Mouse (Mus musculus): Measurements from ENCODE around the gene Map1a. TPM values are rescaled to one million over a fixed set of nuclear protein-coding genes. Genes with fewer than 3 reads are reported as not detected.
A peak's percentile ranks its signal among the peaks of the same experiment; 100 is the strongest.

The Map1a gene
- polyA plus RNA-seq, 1 experiment from 2014 or later, result 13.3 TPM

DNA sequence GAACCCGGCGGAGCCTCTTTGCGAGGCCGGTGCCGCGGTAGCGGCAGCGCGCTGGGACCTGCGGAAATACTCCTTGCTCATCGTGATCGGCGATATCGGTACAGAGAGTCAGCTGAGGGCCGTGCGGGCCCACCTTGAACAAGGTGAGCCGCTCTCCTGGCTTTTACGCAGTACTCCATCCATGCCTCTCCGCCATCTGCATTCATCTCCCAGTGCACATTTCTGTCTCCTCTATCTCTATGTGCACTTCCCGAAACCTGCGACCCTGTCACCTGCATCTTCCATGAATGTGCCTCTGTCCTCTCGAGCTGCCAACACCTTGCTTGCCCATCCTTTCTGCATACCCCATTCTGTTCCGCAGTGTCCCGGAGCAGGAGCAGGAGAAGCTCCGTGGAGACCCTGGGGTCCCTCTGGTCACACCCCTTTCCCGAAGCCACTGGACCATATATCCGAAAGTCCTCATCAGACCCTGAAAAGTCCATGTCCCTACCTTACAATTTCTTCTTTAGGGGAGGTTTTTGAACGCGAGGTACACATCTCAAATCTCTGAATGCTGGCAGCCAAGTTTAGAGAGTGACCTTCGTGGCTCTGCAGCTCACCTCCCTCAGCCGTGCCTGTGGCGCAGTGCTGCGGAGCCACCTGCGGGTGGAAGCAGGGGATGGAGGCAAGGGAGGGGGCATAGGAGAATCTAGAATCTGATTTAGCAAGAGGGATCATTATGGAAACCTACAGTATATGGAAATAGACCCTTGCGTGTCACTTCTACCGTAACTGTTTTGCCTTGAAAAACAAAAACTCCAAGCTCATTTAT, 535 bp downstream of the Map1a start:
- no peaks in the 10 kb centered on the region for H3K27me3 ChIP-seq (replicated peaks; ENCODE audit: control insufficient read depth, insufficient read depth, low read length)
- peak overlapping the region; percentile 71 for H3K9ac ChIP-seq (replicated peaks; ENCODE audit: low read depth, low read length)
- H3K27ac ChIP-seq (ENCODE audit: low read length), result peak overlapping the region; percentile 51
- peak; percentile 57 for ATAC-seq
- H3K9me3 ChIP-seq (ENCODE audit: control insufficient read depth, low read length), result no peaks in the 10 kb centered on the region
- H3K4me1 ChIP-seq (replicated peaks; ENCODE audit: control insufficient read depth, insufficient read depth, low read length), result peaks cover 33% of the 10 kb centered on the region
- 3% methylated on average over 36 of the region's 36 CpGs for WGBS
- peak overlapping the region; percentile 75 for H3K4me3 ChIP-seq (replicated peaks; ENCODE audit: low read length)
- no peaks in the 10 kb centered on the region for H3K36me3 ChIP-seq (ENCODE audit: control insufficient read depth, insufficient read depth)
- H3K4me2 ChIP-seq (ENCODE audit: low read length), result peak overlapping the region; percentile 92

DNA sequence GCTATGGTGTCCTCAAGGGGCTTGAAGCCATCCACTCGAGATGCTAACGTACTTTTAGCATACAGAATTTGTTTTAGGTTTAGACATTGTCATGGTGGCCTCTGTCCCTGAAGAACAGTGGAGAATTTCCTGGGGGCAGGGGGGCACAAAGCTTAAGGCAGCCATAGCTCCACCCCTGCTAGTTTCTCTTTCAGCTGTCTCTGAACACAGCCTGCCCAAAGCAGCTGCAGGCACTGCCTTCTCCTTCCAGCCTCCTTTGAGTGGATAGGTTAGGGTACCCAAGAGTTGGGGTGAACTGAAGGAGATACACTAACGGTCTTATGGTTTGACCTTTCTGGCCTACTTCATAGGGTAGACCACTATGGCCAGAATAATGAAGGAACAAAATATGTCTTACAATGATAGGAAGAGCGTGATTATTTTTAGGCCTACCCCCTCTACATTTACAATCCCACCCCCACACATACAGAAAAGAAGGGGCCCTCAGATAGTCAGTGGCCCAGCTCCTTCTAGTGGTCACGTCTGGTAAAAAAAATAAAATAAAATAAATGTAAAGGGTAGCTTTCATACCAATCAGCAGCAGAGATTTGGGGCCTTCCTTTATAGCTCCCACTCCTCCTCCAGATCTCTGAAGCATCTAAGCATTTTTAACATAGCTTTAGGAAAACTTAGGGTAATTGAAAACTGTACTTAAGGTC, 3.1 kb downstream of the Map1a start:
- no peak for ATAC-seq
- Histone ChIP-seq H3K27ac (ENCODE audit: low read length) (no peak overlapping the region), H3K9me3 (ENCODE audit: control insufficient read depth, low read length) (no peaks in the 10 kb centered on the region), H3K4me2 (ENCODE audit: low read length) (no peak overlapping the region), H3K9ac (replicated peaks; ENCODE audit: low read depth, low read length) (0 out of 2 replicates have a peak overlapping the region, but pooled peaks have one; percentile 16), H3K36me3 (ENCODE audit: control insufficient read depth, insufficient read depth) (no peaks in the 10 kb centered on the region), H3K4me1 (replicated peaks; ENCODE audit: control insufficient read depth, insufficient read depth, low read length) (peaks cover 49% of the 10 kb centered on the region), H3K4me3 (replicated peaks; ENCODE audit: low read length) (no peak overlapping the region), H3K27me3 (replicated peaks; ENCODE audit: control insufficient read depth, insufficient read depth, low read length) (no peaks in the 10 kb centered on the region)
- 70% methylated on average over 5 of the region's 5 CpGs for WGBS

- Histone ChIP-seq H3K36me3 (ENCODE audit: control insufficient read depth, insufficient read depth) (peaks cover under 1% of the 10 kb centered on the region; the same call in 1 of the 2 replicates), H3K4me3 (replicated peaks; ENCODE audit: low read length) (no peak overlapping the region), H3K27me3 (replicated peaks; ENCODE audit: control insufficient read depth, insufficient read depth, low read length) (no peaks in the 10 kb centered on the region), H3K4me2 (ENCODE audit: low read length) (peak overlapping the region; percentile 66), H3K27ac (ENCODE audit: low read length) (no peak overlapping the region), H3K9me3 (ENCODE audit: control insufficient read depth, low read length) (no peaks in the 10 kb centered on the region), H3K4me1 (replicated peaks; ENCODE audit: control insufficient read depth, insufficient read depth, low read length) (peaks cover 42% of the 10 kb centered on the region), H3K9ac (replicated peaks; ENCODE audit: low read depth, low read length) (no peak overlapping the region)
- 56% methylated on average over 4 of the region's 4 CpGs for WGBS
- no peak for ATAC-seq
Observed at GRCm38 (mm10) chr2:121294182-121294581, 4.8 kb downstream of the Map1a start.

GRCm38 (mm10) chr2:121294753-121295607, 5.6 kb downstream of the Map1a start:
- H3K27ac ChIP-seq (ENCODE audit: low read length), result peak overlapping the region; percentile 76
- no peaks in the 10 kb centered on the region for H3K27me3 ChIP-seq (replicated peaks; ENCODE audit: control insufficient read depth, insufficient read depth, low read length)
- H3K4me3 ChIP-seq (replicated peaks; ENCODE audit: low read length), result peak overlapping the region; percentile 53
- peaks cover 2% of the 10 kb centered on the region; the same call in 1 of the 2 replicates for H3K36me3 ChIP-seq (ENCODE audit: control insufficient read depth, insufficient read depth)
- H3K4me1 ChIP-seq (replicated peaks; ENCODE audit: control insufficient read depth, insufficient read depth, low read length), result peaks cover 39% of the 10 kb centered on the region
- peak; percentile 85 for ATAC-seq
- peak overlapping the region; percentile 66 for H3K4me2 ChIP-seq (ENCODE audit: low read length)
- 2% methylated on average over 18 of the region's 18 CpGs for WGBS
- no peaks in the 10 kb centered on the region for H3K9me3 ChIP-seq (ENCODE audit: control insufficient read depth, low read length)
- H3K9ac ChIP-seq (replicated peaks; ENCODE audit: low read depth, low read length), result peak overlapping the region; percentile 55

- Histone ChIP-seq H3K27me3 (replicated peaks; ENCODE audit: control insufficient read depth, insufficient read depth, low read length) (no peaks in the 10 kb centered on the region), H3K4me1 (replicated peaks; ENCODE audit: control insufficient read depth, insufficient read depth, low read length) (peaks cover 32% of the 10 kb centered on the region), H3K9ac (replicated peaks; ENCODE audit: low read depth, low read length) (peak overlapping the region; percentile 55), H3K27ac (ENCODE audit: low read length) (peak overlapping the region; percentile 76), H3K36me3 (ENCODE audit: control insufficient read depth, insufficient read depth) (peaks cover 5% of the 10 kb centered on the region), H3K4me2 (ENCODE audit: low read length) (peak overlapping the region; percentile 66), H3K9me3 (ENCODE audit: control insufficient read depth, low read length) (no peaks in the 10 kb centered on the region), H3K4me3 (replicated peaks; ENCODE audit: low read length) (peak overlapping the region; percentile 53)
- ATAC-seq, result peak; percentile 56
- 1% methylated on average over 14 of the region's 15 CpGs for WGBS
Observed at GRCm38 (mm10) chr2:121295608-121296571, 6.5 kb downstream of the Map1a start.

DNA sequence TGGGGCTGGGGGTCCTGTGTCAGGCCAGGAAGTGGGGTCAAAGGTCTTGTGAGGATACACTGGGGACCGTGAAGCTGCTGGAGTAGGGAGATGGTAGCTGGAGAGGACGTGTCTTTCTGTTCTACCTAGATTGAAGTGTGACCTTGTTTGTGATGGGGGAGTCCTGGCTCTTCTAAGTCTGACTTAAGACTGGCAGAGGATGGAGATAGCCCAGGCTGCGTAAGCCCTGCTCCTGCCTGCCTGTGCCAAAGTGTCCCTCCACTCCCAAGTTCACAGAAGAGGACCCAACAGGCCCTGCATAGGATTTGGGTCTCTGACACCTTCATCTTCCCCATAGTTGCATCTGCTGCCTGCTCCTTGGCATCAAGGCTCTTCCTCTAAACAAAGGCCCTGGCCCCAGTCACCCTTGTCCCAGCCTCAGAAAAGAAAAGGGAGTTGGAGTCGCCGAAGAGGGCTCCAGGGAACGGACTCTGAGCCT, 7.4 kb downstream of the Map1a start:
- Histone ChIP-seq H3K9me3 (ENCODE audit: control insufficient read depth, low read length) (no peaks in the 10 kb centered on the region), H3K4me3 (replicated peaks; ENCODE audit: low read length) (peak overlapping the region; percentile 53), H3K27ac (ENCODE audit: low read length) (peak overlapping the region; percentile 73), H3K36me3 (ENCODE audit: control insufficient read depth, insufficient read depth) (peaks cover 5% of the 10 kb centered on the region), H3K4me2 (ENCODE audit: low read length) (peak overlapping the region; percentile 66), H3K9ac (replicated peaks; ENCODE audit: low read depth, low read length) (peak overlapping the region; percentile 55), H3K4me1 (replicated peaks; ENCODE audit: control insufficient read depth, insufficient read depth, low read length) (peaks cover 32% of the 10 kb centered on the region), H3K27me3 (replicated peaks; ENCODE audit: control insufficient read depth, insufficient read depth, low read length) (no peaks in the 10 kb centered on the region)
- 14% methylated on average over 6 of the region's 6 CpGs for WGBS
- ATAC-seq, result no peak

GRCm38 (mm10) chr2:121297701-121298100, 8.3 kb downstream of the Map1a start:
- 20% methylated on average over 9 of the region's 9 CpGs for WGBS
- H3K36me3 ChIP-seq (ENCODE audit: control insufficient read depth, insufficient read depth), result peaks cover 5% of the 10 kb centered on the region

DNA sequence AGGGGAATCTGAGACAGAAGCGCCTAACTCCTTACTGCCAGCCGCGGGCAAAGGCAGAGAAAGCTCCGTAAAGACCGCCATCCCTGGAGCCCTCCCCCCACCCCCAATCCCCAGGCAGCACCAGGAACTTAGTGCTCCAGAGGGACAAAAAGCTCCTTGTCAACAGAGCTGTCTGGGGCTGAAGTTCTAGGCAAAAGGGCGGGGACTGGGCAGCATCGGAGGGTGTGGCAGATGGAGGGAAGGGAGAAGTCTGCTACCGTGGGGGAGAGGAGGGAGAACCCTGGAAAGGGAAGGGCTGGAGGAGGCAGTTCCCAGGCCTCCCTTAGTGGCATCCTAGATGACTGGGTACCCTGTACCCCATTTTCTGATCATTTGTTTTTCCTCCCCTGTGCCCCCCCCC, 8.7 kb downstream of the Map1a start:
- Histone ChIP-seq H3K4me1 (replicated peaks; ENCODE audit: control insufficient read depth, insufficient read depth, low read length) (peaks cover 32% of the 10 kb centered on the region), H3K36me3 (ENCODE audit: control insufficient read depth, insufficient read depth) (peaks cover 6% of the 10 kb centered on the region), H3K4me2 (ENCODE audit: low read length) (no peak overlapping the region), H3K9ac (replicated peaks; ENCODE audit: low read depth, low read length) (0 out of 2 replicates have a peak overlapping the region, but pooled peaks have one; percentile 15), H3K27ac (ENCODE audit: low read length) (no peak overlapping the region), H3K4me3 (replicated peaks; ENCODE audit: low read length) (no peak overlapping the region), H3K27me3 (replicated peaks; ENCODE audit: control insufficient read depth, insufficient read depth, low read length) (no peaks in the 10 kb centered on the region), H3K9me3 (ENCODE audit: control insufficient read depth, low read length) (no peaks in the 10 kb centered on the region)
- 7% methylated on average over 8 of the region's 8 CpGs for WGBS
- ATAC-seq, result no peak

More at GRCm38 (mm10) chr2:121297701-121298100, 8.3 kb downstream of the Map1a start:
- no peak overlapping the region for H3K4me3 ChIP-seq (replicated peaks; ENCODE audit: low read length)
- no peak for ATAC-seq
- H3K4me1 ChIP-seq (replicated peaks; ENCODE audit: control insufficient read depth, insufficient read depth, low read length), result peaks cover 32% of the 10 kb centered on the region
- H3K27ac ChIP-seq (ENCODE audit: low read length), result no peak overlapping the region
- H3K9ac ChIP-seq (replicated peaks; ENCODE audit: low read depth, low read length), result 0 out of 2 replicates have a peak overlapping the region, but pooled peaks have one; percentile 15
- H3K4me2 ChIP-seq (ENCODE audit: low read length), result peak overlapping the region; percentile 66
- H3K9me3 ChIP-seq (ENCODE audit: control insufficient read depth, low read length), result no peaks in the 10 kb centered on the region
- no peaks in the 10 kb centered on the region for H3K27me3 ChIP-seq (replicated peaks; ENCODE audit: control insufficient read depth, insufficient read depth, low read length)

Measured in forebrain, embryonic 16.5 days (tissue).